Mouse (Mus musculus) embryonic fibroblast, embryonic 13.5 days (primary cell): Measurements from ENCODE around the gene Efcab3. TPM values are rescaled to one million over a fixed set of nuclear protein-coding genes. Genes with fewer than 3 reads are reported as not detected.
"Not testable (repeated sequence)": the region's sequence is repeated elsewhere in the genome, so short reads cannot be mapped to it uniquely, and the experiment has no call there.

ENCODE experiments used
- H3K27ac ChIP-seq: 2 replicates; pipeline ENCODE4 v1.5.1; 2012; ENCODE audit warnings: low read length, control low read depth, inconsistent platforms; ENCODE audit not compliant: insufficient read depth
- H3K4me1 ChIP-seq: 2 replicates; pipeline ENCODE4 v1.6.1; 2011; ENCODE audit warnings: low read length; ENCODE audit not compliant: control insufficient read depth, insufficient read depth
- H3K4me3 ChIP-seq: 2 replicates; pipeline ENCODE4 v1.5.1; 2011; ENCODE audit warnings: mild to moderate bottlenecking, control low read depth, low read length; ENCODE audit not compliant: insufficient read depth
- CTCF ChIP-seq: IDR thresholded peaks from 2 replicates; pipeline ENCODE4 v1.5.1; 2011; ENCODE audit warnings: mild to moderate bottlenecking, control low read depth, low read length, moderate library complexity, borderline replicate concordance; ENCODE audit not compliant: insufficient read depth
- POLR2A ChIP-seq: IDR thresholded peaks from 2 replicates; pipeline ENCODE4 v1.6.1; 2011; ENCODE audit warnings: low read depth, mild to moderate bottlenecking, control low read depth, low read length, moderate library complexity
- polyA plus RNA-seq: library from polyadenylated mRNA; stranded (reverse); fragments of >200 nt; gene quantifications from 2 replicates; pipeline ENCODE4 v1.2.4, GENCODE M21; 2011; ENCODE audit warnings: low read depth; ENCODE audit not compliant: missing spikeins, insufficient read length

The Efcab3 gene
- polyA plus RNA-seq, 1 experiment, result not detected

GRCm38 (mm10) chr11:105123986-105124385 lies 60.6 kb downstream of the Efcab3 start:
- no peak for TF ChIP-seq POLR2A
- no peak for TF ChIP-seq CTCF

GRCm38 (mm10) chr11:105125735-105126519 lies 62.5 kb downstream of the Efcab3 start, which contains the start of gene Mettl2:
Mettl2 (plus strand) TSS chr11:105126425.
- TF ChIP-seq POLR2A (peak; percentile 94), CTCF (peak; percentile 70; the same call in 1 of the 2 replicates)
- peak within 1 kb of the TSS; percentile 90 for H3K4me3 ChIP-seq

More at GRCm38 (mm10) chr11:105123986-105124385, 60.6 kb downstream of the Efcab3 start:
- Histone ChIP-seq H3K4me3 (no peak overlapping the region), H3K4me1 (peaks cover 9% of the 10 kb centered on the region), H3K27ac (no peak overlapping the region)

GRCm38 (mm10) chr11:105126520-105127029 lies 63.2 kb downstream of the Efcab3 start:
- Histone ChIP-seq H3K4me3 (peak overlapping the region; percentile 90), H3K27ac (no peak overlapping the region), H3K4me1 (peaks cover 5% of the 10 kb centered on the region)
- TF ChIP-seq CTCF (no peak), POLR2A (no peak; the same call in 1 of the 2 replicates)

More at GRCm38 (mm10) chr11:105125735-105126519, 62.5 kb downstream of the Efcab3 start, which contains the start of gene Mettl2:
- peak within 1 kb of the TSS; percentile 60 for H3K27ac ChIP-seq
- H3K4me1 ChIP-seq, result peaks cover 5% of the 10 kb centered on the region

- TF ChIP-seq POLR2A, result no peak
- no peak for TF ChIP-seq CTCF
- Histone ChIP-seq H3K27ac (no peak overlapping the region), H3K4me3 (no peak overlapping the region), H3K4me1 (no peaks in the 10 kb centered on the region)
Measured at GRCm38 (mm10) chr11:105135692-105136091, 72.3 kb downstream of the Efcab3 start.

GRCm38 (mm10) chr11:105137255-105137654 lies 73.9 kb downstream of the Efcab3 start:
- H3K4me3 ChIP-seq, H3K27ac ChIP-seq, H3K4me1 ChIP-seq: not testable (repeated sequence)

GRCm38 (mm10) chr11:105140512-105140911 lies 77.1 kb downstream of the Efcab3 start:
- H3K4me3 ChIP-seq, H3K4me1 ChIP-seq, H3K27ac ChIP-seq: not testable (repeated sequence)

GRCm38 (mm10) chr11:105141115-105141514 lies 77.7 kb downstream of the Efcab3 start:
- Histone ChIP-seq H3K4me3 (no peak overlapping the region), H3K27ac (no peak overlapping the region), H3K4me1 (no peaks in the 10 kb centered on the region)
- TF ChIP-seq POLR2A, result no peak
- no peak for TF ChIP-seq CTCF

GRCm38 (mm10) chr11:105143564-105143963 lies 80.2 kb downstream of the Efcab3 start:
- Histone ChIP-seq H3K4me3 (no peak overlapping the region), H3K27ac (no peak overlapping the region), H3K4me1 (no peaks in the 10 kb centered on the region)
- TF ChIP-seq POLR2A (no peak), CTCF (no peak)

- H3K4me1 ChIP-seq, result no peaks in the 10 kb centered on the region
- no peak overlapping the region for H3K27ac ChIP-seq
- TF ChIP-seq CTCF (no peak), POLR2A (no peak)
- H3K4me3 ChIP-seq, result no peak overlapping the region
Measured at GRCm38 (mm10) chr11:105144084-105144483, 80.7 kb downstream of the Efcab3 start.

- Histone ChIP-seq H3K4me1 (no peaks in the 10 kb centered on the region), H3K27ac (no peak overlapping the region), H3K4me3 (no peak overlapping the region)
- TF ChIP-seq CTCF, result no peak
- TF ChIP-seq POLR2A, result no peak
Measured at GRCm38 (mm10) chr11:105144508-105145210, 81.3 kb downstream of the Efcab3 start.
